Mouse (Mus musculus) E14TG2a.4 (cell line): ENCODE data around the gene Defb21.
A peak's percentile ranks its signal among the peaks of the same experiment; 100 is the strongest.

Experiments used
- CTCF ChIP-seq: conservative IDR thresholded peaks from 2 replicates; pipeline ENCODE4 v1.5.1; 2014; ENCODE audit warnings: low read length
- NANOG ChIP-seq: IDR thresholded peaks from 2 replicates; pipeline ENCODE4 v1.6.1; 2014; ENCODE audit warnings: borderline replicate concordance, low read length, mixed read lengths
- POU5F1 ChIP-seq: IDR thresholded peaks from 2 replicates; pipeline ENCODE4 v1.6.1; 2014; ENCODE audit warnings: low read length, borderline replicate concordance

- TF ChIP-seq CTCF (peak; percentile 74), POU5F1 (no peak), NANOG (no peak)
Observed at GRCm38 (mm10) chr2:152601275-152601960, 28.9 kb downstream of the Defb21 start.
